Mouse (Mus musculus): Measurements from ENCODE around the gene Ate1.

- TF ChIP-seq CTCF (IDR thresholded peaks at IDR 0.05; ENCODE audit: insufficient read depth, low read depth, low read length): no peak
- TF ChIP-seq POLR2A (IDR thresholded peaks at IDR 0.05; ENCODE audit: insufficient read depth, low read depth, low read length): no peak
Measured at GRCm38 (mm10) chr7:130540176-130540575, 20.0 kb upstream of the Ate1 start.
